18 mouse cellular contexts compared by ENCODE assay signal in the genomic region with DNA sequence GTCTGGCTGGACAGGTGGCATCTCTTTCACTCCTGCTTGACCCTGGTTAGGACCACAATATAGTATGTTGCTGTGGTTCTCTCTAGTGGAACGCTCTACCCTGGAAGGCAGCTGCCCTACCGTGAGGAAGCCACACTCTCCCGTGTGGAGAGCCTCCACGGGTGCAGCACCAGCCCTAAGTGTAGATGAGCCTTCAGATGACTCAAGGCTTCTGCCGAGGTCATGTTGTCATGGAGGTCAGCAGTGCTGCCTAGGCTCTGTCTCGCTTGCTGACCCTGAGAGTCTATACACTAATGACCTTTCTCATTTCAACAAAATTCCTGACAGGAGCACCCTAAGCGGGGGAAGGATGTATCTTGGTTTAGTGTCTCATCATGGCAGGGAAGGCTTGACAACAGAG. TPM values are rescaled to one million over a fixed set of nuclear protein-coding genes. Genes with fewer than 3 reads are reported as not detected.
DNase-seq lines count a peak whose midpoint lies in the region; ATAC-seq lines count a peak whose summit lies in the region.
"Had no signal": no experiment of that assay in that cellular context is flagged by ENCODE, and none has a peak within 500 bp of the region (broad histone marks: within the 10 kb centered on the region; RNA-seq: fewer than 3 reads in every experiment).

No protein-coding gene starts in this region.

- peak; percentile 59 for DNase-seq in adrenal gland, adult 2 months
- no peak for DNase-seq in adrenal gland, postnatal 10 days
- DNase-seq in adrenal gland, postnatal 14 days, result peak; percentile 25
- no peak for DNase-seq in adrenal gland, postnatal 25 days
- DNase-seq in adrenal gland, postnatal 36 days, result peak; percentile 42 to 44
- DNase-seq in adrenal gland, postnatal 4 days (ENCODE audit: low spot score in 2 of 2), result no peak
- DNase-seq in hindbrain, embryonic 10.5 days (ENCODE audit: low spot score), result no peak
- DNase-seq: B cell, adult 2 months; cerebellum, adult 11 months; cerebellum, adult 11-12 months; cerebellum, adult 8-10 months; cerebellum, adult 9-11 months had no signal

- H3K4me3 ChIP-seq in hindbrain, embryonic 13.5 days, result no peak overlapping the region
- H3K4me3 ChIP-seq in hindbrain, embryonic 10.5 days, result no peak overlapping the region

- H3K9me3 ChIP-seq in hindbrain, embryonic 13.5 days, result no peaks in the 10 kb centered on the region
- no peaks in the 10 kb centered on the region for H3K9me3 ChIP-seq in hindbrain, embryonic 10.5 days
- H3K9me3 ChIP-seq: G1E had no signal

- 0 out of 2 replicates have a peak, but pooled peaks cover 4% of the 10 kb centered on the region for H3K36me3 ChIP-seq in hindbrain, embryonic 13.5 days
- peaks cover 39% of the 10 kb centered on the region for H3K36me3 ChIP-seq in hindbrain, embryonic 10.5 days

- H3K27me3 ChIP-seq in hindbrain, embryonic 13.5 days, result no peaks in the 10 kb centered on the region
- no peaks in the 10 kb centered on the region for H3K27me3 ChIP-seq in hindbrain, embryonic 10.5 days (ENCODE audit: insufficient read depth, poor library complexity, severe bottlenecking)
- H3K27me3 ChIP-seq: CH12.LX, Patski had no signal

- ATAC-seq in hindbrain, embryonic 13.5 days (ENCODE audit: low FRiP score), result no peak
- ATAC-seq: activated CD4-positive, CD25-positive, alpha-beta regulatory T cell, adult 4 months; CD4-positive, CD25-positive, alpha-beta regulatory T cell, adult 4 months; Patski had no signal

- H3K4me2 ChIP-seq in hindbrain, embryonic 13.5 days, result no peak overlapping the region

- WGBS in hindbrain, embryonic 13.5 days, result 90% methylated on average over 7 of the region's 7 CpGs
- 85% methylated on average over 7 of the region's 7 CpGs for WGBS in hindbrain, embryonic 10.5 days

- H3K27ac ChIP-seq in hindbrain, embryonic 13.5 days, result 0 out of 2 replicates have a peak overlapping the region, but pooled peaks have one; percentile 23
- H3K27ac ChIP-seq in hindbrain, embryonic 10.5 days, result no peak overlapping the region

- peaks cover 43% of the 10 kb centered on the region for H3K4me1 ChIP-seq in hindbrain, embryonic 13.5 days (replicated peaks)
- peaks cover 17% of the 10 kb centered on the region for H3K4me1 ChIP-seq in hindbrain, embryonic 10.5 days (replicated peaks)

- H3K9ac ChIP-seq in hindbrain, embryonic 13.5 days, result no peak overlapping the region

RNA-seq across cellular contexts. Expression of gene Pepd, which starts 13.8 kb away (rescaled TPM):
- 100 to 1,000 TPM; 112 to 141 TPM for total RNA-seq in adrenal gland, adult 2 months (2021)
- 86.4 and 144 TPM in 2 replicates for polyA plus RNA-seq in adrenal gland, adult 2 months (2012; rRNA removed)
- total RNA-seq in adrenal gland, postnatal 10 days (2021), result 10 to 100 TPM; 56.6 to 58.9 TPM
- total RNA-seq in adrenal gland, postnatal 14 days (2021), result 52.8 and 53.9 TPM in 2 replicates
- total RNA-seq in adrenal gland, postnatal 25 days (2021), result 68.8 and 77.6 TPM in 2 replicates
- total RNA-seq in adrenal gland, postnatal 36 days (2021), result 100 to 1,000 TPM in 1 of 2 experiments, 10 to 100 TPM in 1; 85.8 to 112 TPM
- total RNA-seq in adrenal gland, postnatal 4 days (2021), result 10 to 100 TPM; 59.7 to 67.6 TPM
- polyA plus RNA-seq in hindbrain, embryonic 13.5 days (2015; fragmentation: Nextera tagmentation; extraction: Ambion mirVana), result 52.4 and 54.6 TPM in 2 replicates
- 76.1 and 76.9 TPM in 2 replicates for polyA plus RNA-seq in hindbrain, embryonic 10.5 days (2016; fragmentation: Nextera tagmentation; extraction: Ambion mirVana)

Comparison
In these comparisons a context has a peak if more than half of its experiments do, and no peak if none do; other contexts are left out.
1. DNase-seq: peak in adrenal gland, adult 2 months (single experiment), adrenal gland, postnatal 14 days (single experiment) and adrenal gland, postnatal 36 days (2 of 2); none in adrenal gland, postnatal 10 days (single experiment), adrenal gland, postnatal 25 days (single experiment), adrenal gland, postnatal 4 days (0 of 2) and hindbrain, embryonic 10.5 days (single experiment).